Mouse (Mus musculus): Measurements from ENCODE around the gene Pm20d2. TPM values are rescaled to one million over a fixed set of nuclear protein-coding genes. Genes with fewer than 3 reads are reported as not detected.

Gene Pm20d2
- polyA plus RNA-seq, 1 experiment from 2014 or later: 1.6 TPM

Other genes with a start within 250 kb of the Pm20d2 start
- gene Ankrd6, start 238.9 kb downstream of the Pm20d2 start, polyA plus RNA-seq (2016; fragmentation: Nextera tagmentation; extraction: Ambion mirVana): 13.6 and 14.0 TPM in 2 replicates
- 23.9 and 26.0 TPM in 2 replicates for gene Rragd, start 206.7 kb downstream of the Pm20d2 start, polyA plus RNA-seq (2016; fragmentation: Nextera tagmentation; extraction: Ambion mirVana)
- gene Ube2j1, start 158.3 kb downstream of the Pm20d2 start, polyA plus RNA-seq (2016; fragmentation: Nextera tagmentation; extraction: Ambion mirVana): 38.1 and 38.5 TPM in 2 replicates
- 0.30 and 0.32 TPM in 2 replicates for gene Gabrr2, start 126.7 kb downstream of the Pm20d2 start, polyA plus RNA-seq (2016; fragmentation: Nextera tagmentation; extraction: Ambion mirVana)
- 0.20 TPM in 1 of 2 replicates, not detected in the other for gene Gabrr1, start 57.2 kb downstream of the Pm20d2 start, polyA plus RNA-seq (2016; fragmentation: Nextera tagmentation; extraction: Ambion mirVana)
- 14.6 and 16.9 TPM in 2 replicates for gene Srsf12, start 19.3 kb upstream of the Pm20d2 start, polyA plus RNA-seq (2016; fragmentation: Nextera tagmentation; extraction: Ambion mirVana)
- 127 and 128 TPM in 2 replicates for gene Pnrc1, start 100.4 kb upstream of the Pm20d2 start, polyA plus RNA-seq (2016; fragmentation: Nextera tagmentation; extraction: Ambion mirVana)
- gene Rngtt, start 120.6 kb upstream of the Pm20d2 start, polyA plus RNA-seq (2016; fragmentation: Nextera tagmentation; extraction: Ambion mirVana): 33.1 and 38.6 TPM in 2 replicates